Mouse (Mus musculus): ENCODE data around the gene Frs2. TPM values are rescaled to one million over a fixed set of nuclear protein-coding genes. Genes with fewer than 3 reads are reported as not detected.

Gene Frs2
- polyA plus RNA-seq, 1 experiment from 2014 or later = 34.1 TPM

- no peak overlapping the region for H3K9ac ChIP-seq (replicated peaks; ENCODE audit: low read depth, low read length)
- H3K27me3 ChIP-seq (ENCODE audit: control insufficient read depth, insufficient read depth, low read length) = no peaks in the 10 kb centered on the region
- H3K36me3 ChIP-seq (ENCODE audit: control insufficient read depth, insufficient read depth, low read length) = peaks cover 21% of the 10 kb centered on the region
- no peaks in the 10 kb centered on the region for H3K9me3 ChIP-seq (ENCODE audit: control insufficient read depth, low read length)
- no peak overlapping the region for H3K27ac ChIP-seq (ENCODE audit: low read depth, low read length)
- no peaks in the 10 kb centered on the region for H3K4me1 ChIP-seq (ENCODE audit: control insufficient read depth, insufficient read depth, low read length)
- WGBS = 69% methylated on average over 6 of the region's 6 CpGs
- ATAC-seq (ENCODE audit: low read depth) = no peak; the same call in 1 of the 2 replicates
- H3K4me2 ChIP-seq (ENCODE audit: low read depth, low read length) = no peak overlapping the region
- H3K4me3 ChIP-seq (ENCODE audit: low read depth, low read length) = no peak overlapping the region
These were observed 70.0 kb downstream of the Frs2 start for GRCm38 (mm10) chr10:117078284-117078683.

- Histone ChIP-seq H3K4me3 (ENCODE audit: low read depth, low read length) (no peak overlapping the region), H3K27me3 (ENCODE audit: control insufficient read depth, insufficient read depth, low read length) (no peaks in the 10 kb centered on the region), H3K9ac (replicated peaks; ENCODE audit: low read depth, low read length) (no peak overlapping the region), H3K4me2 (ENCODE audit: low read depth, low read length) (no peak overlapping the region), H3K9me3 (ENCODE audit: control insufficient read depth, low read length) (no peaks in the 10 kb centered on the region), H3K4me1 (ENCODE audit: control insufficient read depth, insufficient read depth, low read length) (no peaks in the 10 kb centered on the region), H3K36me3 (ENCODE audit: control insufficient read depth, insufficient read depth, low read length) (peaks cover 15% of the 10 kb centered on the region), H3K27ac (ENCODE audit: low read depth, low read length) (no peak overlapping the region)
- ATAC-seq (ENCODE audit: low read depth) = no peak
- 83% methylated on average over 7 of the region's 7 CpGs for WGBS
These were observed 75.2 kb downstream of the Frs2 start for GRCm38 (mm10) chr10:117073176-117073575.

- Histone ChIP-seq H3K4me2 (ENCODE audit: low read depth, low read length) (no peak overlapping the region), H3K36me3 (ENCODE audit: control insufficient read depth, insufficient read depth, low read length) (peaks cover 15% of the 10 kb centered on the region), H3K9ac (replicated peaks; ENCODE audit: low read depth, low read length) (no peak overlapping the region), H3K9me3 (ENCODE audit: control insufficient read depth, low read length) (no peaks in the 10 kb centered on the region), H3K27ac (ENCODE audit: low read depth, low read length) (no peak overlapping the region), H3K27me3 (ENCODE audit: control insufficient read depth, insufficient read depth, low read length) (no peaks in the 10 kb centered on the region), H3K4me1 (ENCODE audit: control insufficient read depth, insufficient read depth, low read length) (no peaks in the 10 kb centered on the region), H3K4me3 (ENCODE audit: low read depth, low read length) (no peak overlapping the region)
- whole genome bisulfite sequencing = 91% methylated on average over 18 of the region's 18 CpGs
- ATAC-seq (ENCODE audit: low read depth) = no peak
These were observed 76.0 kb downstream of the Frs2 start for GRCm38 (mm10) chr10:117072191-117072888.

GRCm38 (mm10) chr10:117069109-117069508, 79.2 kb downstream of the Frs2 start:
- Histone ChIP-seq H3K36me3 (ENCODE audit: control insufficient read depth, insufficient read depth, low read length) (peaks cover 9% of the 10 kb centered on the region; the same call in 1 of the 2 replicates), H3K9ac (replicated peaks; ENCODE audit: low read depth, low read length) (no peak overlapping the region), H3K27me3 (ENCODE audit: control insufficient read depth, insufficient read depth, low read length) (no peaks in the 10 kb centered on the region), H3K9me3 (ENCODE audit: control insufficient read depth, low read length) (no peaks in the 10 kb centered on the region), H3K4me1 (ENCODE audit: control insufficient read depth, insufficient read depth, low read length) (no peaks in the 10 kb centered on the region), H3K27ac (ENCODE audit: low read depth, low read length) (no peak overlapping the region), H3K4me2 (ENCODE audit: low read depth, low read length) (no peak overlapping the region), H3K4me3 (ENCODE audit: low read depth, low read length) (no peak overlapping the region)
- ATAC-seq (ENCODE audit: low read depth) = no peak
- WGBS = 97% methylated on average over 3 of the region's 3 CpGs

- peak; percentile 38; the same call in 1 of the 2 replicates for ATAC-seq (ENCODE audit: low read depth)
- Histone ChIP-seq H3K9ac (replicated peaks; ENCODE audit: low read depth, low read length) (peak overlapping the region; percentile 37), H3K9me3 (ENCODE audit: control insufficient read depth, low read length) (no peaks in the 10 kb centered on the region), H3K4me1 (ENCODE audit: control insufficient read depth, insufficient read depth, low read length) (peaks cover 6% of the 10 kb centered on the region; the same call in 1 of the 2 replicates), H3K27ac (ENCODE audit: low read depth, low read length) (peak overlapping the region; percentile 88), H3K4me3 (ENCODE audit: low read depth, low read length) (peak overlapping the region; percentile 28; the same call in 1 of the 2 replicates), H3K27me3 (ENCODE audit: control insufficient read depth, insufficient read depth, low read length) (no peaks in the 10 kb centered on the region), H3K4me2 (ENCODE audit: low read depth, low read length) (peak overlapping the region; percentile 80), H3K36me3 (ENCODE audit: control insufficient read depth, insufficient read depth, low read length) (peaks cover 12% of the 10 kb centered on the region)
- WGBS = 9% methylated on average over 7 of the region's 7 CpGs
These were observed 84.3 kb downstream of the Frs2 start for GRCm38 (mm10) chr10:117064076-117064475.

GRCm38 (mm10) chr10:117063254-117064021, 84.9 kb downstream of the Frs2 start, which contains the start of gene Cct2:
Cct2 (minus strand) TSS chr10:117063814.
- WGBS = under 1% methylated on average over 65 of the region's 68 CpGs

GRCm38 (mm10) chr10:117062894-117063253, 85.5 kb downstream of the Frs2 start:
- no peaks in the 10 kb centered on the region for H3K9me3 ChIP-seq (ENCODE audit: control insufficient read depth, low read length)
- H3K4me3 ChIP-seq (ENCODE audit: low read depth, low read length) = peak overlapping the region; percentile 54
- peak overlapping the region; percentile 80 for H3K4me2 ChIP-seq (ENCODE audit: low read depth, low read length)
- ATAC-seq (ENCODE audit: low read depth) = no peak
- 4% methylated on average over 15 of the region's 15 CpGs for WGBS
- no peaks in the 10 kb centered on the region for H3K27me3 ChIP-seq (ENCODE audit: control insufficient read depth, insufficient read depth, low read length)
- H3K36me3 ChIP-seq (ENCODE audit: control insufficient read depth, insufficient read depth, low read length) = peaks cover 20% of the 10 kb centered on the region
- H3K4me1 ChIP-seq (ENCODE audit: control insufficient read depth, insufficient read depth, low read length) = peaks cover 6% of the 10 kb centered on the region; the same call in 1 of the 2 replicates
- peak overlapping the region; percentile 60 for H3K9ac ChIP-seq (replicated peaks; ENCODE audit: low read depth, low read length)
- peak overlapping the region; percentile 76; the same call in 1 of the 2 replicates for H3K27ac ChIP-seq (ENCODE audit: low read depth, low read length)

More at GRCm38 (mm10) chr10:117063254-117064021, 84.9 kb downstream of the Frs2 start, which contains the start of gene Cct2:
- peak within 1 kb of the TSS; percentile 54 for H3K4me3 ChIP-seq (ENCODE audit: low read depth, low read length)
- peak; percentile 94 for ATAC-seq (ENCODE audit: low read depth)
- peak within 1 kb of the TSS; percentile 80 for H3K4me2 ChIP-seq (ENCODE audit: low read depth, low read length)
- H3K27ac ChIP-seq (ENCODE audit: low read depth, low read length) = peak within 1 kb of the TSS; percentile 88
- H3K9ac ChIP-seq (replicated peaks; ENCODE audit: low read depth, low read length) = peak within 1 kb of the TSS; percentile 60
- peaks cover 18% of the 10 kb centered on the region for H3K36me3 ChIP-seq (ENCODE audit: control insufficient read depth, insufficient read depth, low read length)
- H3K27me3 ChIP-seq (ENCODE audit: control insufficient read depth, insufficient read depth, low read length) = no peaks in the 10 kb centered on the region
- H3K9me3 ChIP-seq (ENCODE audit: control insufficient read depth, low read length) = no peaks in the 10 kb centered on the region
- peaks cover 6% of the 10 kb centered on the region; the same call in 1 of the 2 replicates for H3K4me1 ChIP-seq (ENCODE audit: control insufficient read depth, insufficient read depth, low read length)

GRCm38 (mm10) chr10:117055668-117056067, 92.7 kb downstream of the Frs2 start:
- no peak overlapping the region for H3K9ac ChIP-seq (replicated peaks; ENCODE audit: low read depth, low read length)
- ATAC-seq (ENCODE audit: low read depth) = no peak
- H3K4me1 ChIP-seq (ENCODE audit: control insufficient read depth, insufficient read depth, low read length) = no peaks in the 10 kb centered on the region
- H3K4me3 ChIP-seq (ENCODE audit: low read depth, low read length) = no peak overlapping the region
- H3K27ac ChIP-seq (ENCODE audit: low read depth, low read length) = no peak overlapping the region
- H3K27me3 ChIP-seq (ENCODE audit: control insufficient read depth, insufficient read depth, low read length) = no peaks in the 10 kb centered on the region
- H3K9me3 ChIP-seq (ENCODE audit: control insufficient read depth, low read length) = no peaks in the 10 kb centered on the region
- 91% methylated on average over 4 of the region's 4 CpGs for WGBS
- H3K36me3 ChIP-seq (ENCODE audit: control insufficient read depth, insufficient read depth, low read length) = peaks cover 75% of the 10 kb centered on the region
- H3K4me2 ChIP-seq (ENCODE audit: low read depth, low read length) = no peak overlapping the region
